In genomic region chr2:69095836-69096235, GRCm38 (mm10) we compare ENCODE assay signal across 32 mouse cellular contexts. TPM values are rescaled to one million over a fixed set of nuclear protein-coding genes. Genes with fewer than 3 reads are reported as not detected.
"Had no signal": no experiment of that assay in that cellular context is flagged by ENCODE, and none has a peak within 500 bp of the region (broad histone marks: within the 10 kb centered on the region; RNA-seq: fewer than 3 reads in every experiment).

No protein-coding gene starts in this region.

- DNase-seq: left cerebral cortex, postnatal 4 days; liver; liver, embryonic 13.5 days; liver, postnatal 0 days; lung, adult 18-20 months; lung, adult 2 months; lung, embryonic 14.5 days; lung, postnatal 10 days; lung, postnatal 14 days; lung, postnatal 36 days; lung, postnatal 4 days; midbrain, embryonic 14.5 days had no signal

- H3K27ac ChIP-seq: limb, embryonic 10.5 days; limb, embryonic 12.5 days; limb, embryonic 13.5 days; limb, embryonic 15.5 days; liver, embryonic 12.5 days; liver, embryonic 13.5 days; liver, embryonic 14.5 days; liver, embryonic 15.5 days; lung, embryonic 15.5 days; macrophage; midbrain, embryonic 12.5 days; midbrain, embryonic 13.5 days; midbrain, embryonic 15.5 days; neural tube, embryonic 12.5 days; neural tube, embryonic 13.5 days had no signal

- H3K9ac ChIP-seq: limb, embryonic 12.5 days; limb, embryonic 13.5 days; limb, embryonic 15.5 days; liver, embryonic 12.5 days; liver, embryonic 13.5 days; liver, embryonic 14.5 days; liver, embryonic 15.5 days; liver, postnatal 0 days; lung, embryonic 14.5 days; lung, embryonic 15.5 days; midbrain, embryonic 12.5 days; midbrain, embryonic 13.5 days; midbrain, embryonic 15.5 days; neural tube, embryonic 12.5 days; neural tube, embryonic 13.5 days had no signal

- H3K36me3 ChIP-seq: limb, embryonic 10.5 days; limb, embryonic 12.5 days; limb, embryonic 13.5 days; limb, embryonic 15.5 days; liver, embryonic 12.5 days; liver, embryonic 13.5 days; liver, embryonic 15.5 days; lung, embryonic 15.5 days; midbrain, embryonic 10.5 days; midbrain, embryonic 12.5 days; midbrain, embryonic 13.5 days; midbrain, embryonic 15.5 days; neural tube, embryonic 12.5 days; neural tube, embryonic 13.5 days had no signal

- ATAC-seq: liver, embryonic 12.5 days; liver, postnatal 0 days; lung, postnatal 0 days; midbrain, embryonic 13.5 days; midbrain, embryonic 15.5 days had no signal

- H3K4me3 ChIP-seq: limb, embryonic 10.5 days; limb, embryonic 12.5 days; limb, embryonic 13.5 days; limb, embryonic 15.5 days; liver, embryonic 12.5 days; liver, embryonic 13.5 days; liver, embryonic 15.5 days; lung, embryonic 15.5 days; megakaryocyte, embryonic 14.5 days; midbrain, embryonic 10.5 days; midbrain, embryonic 12.5 days; midbrain, embryonic 13.5 days; midbrain, embryonic 15.5 days; myocyte; neural tube, embryonic 12.5 days; neural tube, embryonic 13.5 days had no signal

- H3K27me3 ChIP-seq: limb, embryonic 12.5 days; limb, embryonic 13.5 days; limb, embryonic 15.5 days; liver, embryonic 12.5 days; liver, embryonic 13.5 days; liver, embryonic 15.5 days; lung, embryonic 15.5 days; megakaryocyte, embryonic 14.5 days; midbrain, embryonic 12.5 days; midbrain, embryonic 13.5 days; midbrain, embryonic 15.5 days; neural tube, embryonic 12.5 days; neural tube, embryonic 13.5 days had no signal

- H3K4me2 ChIP-seq: limb, embryonic 12.5 days; limb, embryonic 13.5 days; limb, embryonic 15.5 days; liver, embryonic 11.5 days; liver, embryonic 12.5 days; liver, embryonic 13.5 days; liver, embryonic 15.5 days; lung, embryonic 14.5 days; lung, embryonic 15.5 days; midbrain, embryonic 12.5 days; midbrain, embryonic 13.5 days; midbrain, embryonic 15.5 days; neural tube, embryonic 12.5 days; neural tube, embryonic 13.5 days had no signal

- H3K4me1 ChIP-seq: limb, embryonic 10.5 days; limb, embryonic 12.5 days; limb, embryonic 13.5 days; limb, embryonic 15.5 days; liver, embryonic 12.5 days; liver, embryonic 13.5 days; liver, embryonic 15.5 days; lung, embryonic 15.5 days; midbrain, embryonic 12.5 days; midbrain, embryonic 13.5 days; midbrain, embryonic 15.5 days; neural tube, embryonic 12.5 days; neural tube, embryonic 13.5 days had no signal

- H3K9me3 ChIP-seq: limb, embryonic 10.5 days; limb, embryonic 12.5 days; limb, embryonic 13.5 days; limb, embryonic 15.5 days; liver, embryonic 12.5 days; liver, embryonic 13.5 days; liver, embryonic 15.5 days; lung, embryonic 15.5 days; megakaryocyte, embryonic 14.5 days; midbrain, embryonic 10.5 days; midbrain, embryonic 12.5 days; midbrain, embryonic 13.5 days; midbrain, embryonic 15.5 days; neural tube, embryonic 12.5 days; neural tube, embryonic 13.5 days had no signal

RNA-seq across cellular contexts. Expression of gene Nostrin, which starts 39.8 kb away (rescaled TPM):
- total RNA-seq: megakaryocyte-erythroid progenitor cell, adult 5-6 weeks had no signal
